Mouse (Mus musculus): Measurements from ENCODE around the gene Fancm.

GRCm38 (mm10) chr12:65072911-65073610 is 2.3 kb upstream of the Fancm start:
- TF ChIP-seq POLR2AphosphoS5 (IDR thresholded peaks at IDR 0.05; ENCODE audit: insufficient replicate concordance, low read depth, low read length) (no peak), CTCF (IDR thresholded peaks at IDR 0.05; ENCODE audit: low read depth, low read length) (no peak), GATA1 (IDR thresholded peaks at IDR 0.05; ENCODE audit: borderline replicate concordance, low read length) (no peak)
